Mouse (Mus musculus): ENCODE data around the gene Slc17a8. TPM values are rescaled to one million over a fixed set of nuclear protein-coding genes. Genes with fewer than 3 reads are reported as not detected.

Slc17a8 gene
- polyA plus RNA-seq, 1 experiment from 2014 or later, result 0.58 TPM

DNA sequence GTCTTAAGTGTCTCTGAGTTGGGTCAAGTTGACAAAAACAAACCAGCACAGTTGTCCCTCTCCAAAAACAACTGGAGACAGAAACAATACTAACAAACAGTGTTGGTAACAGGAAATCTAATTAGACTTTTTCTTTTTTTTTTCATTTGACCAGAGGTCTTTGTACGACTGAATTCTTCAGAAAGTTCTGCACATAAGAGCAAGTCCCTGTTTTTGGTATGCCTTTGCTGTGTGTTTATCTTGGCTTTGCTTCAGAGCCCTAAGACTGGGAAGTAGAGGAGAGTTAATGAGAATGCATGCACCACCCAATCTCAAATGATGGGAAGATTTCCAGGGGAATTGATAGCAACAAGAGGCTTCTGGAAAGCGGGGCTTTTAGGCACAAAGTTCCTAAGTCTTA, 74.1 kb downstream of the Slc17a8 start:
- no peaks in the 10 kb centered on the region for H3K27me3 ChIP-seq (ENCODE audit: insufficient read depth, poor library complexity, severe bottlenecking)
- no peak for DNase-seq (ENCODE audit: low spot score)
- peaks cover 4% of the 10 kb centered on the region; the same call in 1 of the 2 replicates for H3K4me1 ChIP-seq (replicated peaks)
- no peak overlapping the region for H3K27ac ChIP-seq
- H3K36me3 ChIP-seq, result no peaks in the 10 kb centered on the region
- H3K4me3 ChIP-seq, result no peak overlapping the region
- no peaks in the 10 kb centered on the region for H3K9me3 ChIP-seq
- WGBS, result 87% methylated on average over 2 of the region's 2 CpGs

DNA sequence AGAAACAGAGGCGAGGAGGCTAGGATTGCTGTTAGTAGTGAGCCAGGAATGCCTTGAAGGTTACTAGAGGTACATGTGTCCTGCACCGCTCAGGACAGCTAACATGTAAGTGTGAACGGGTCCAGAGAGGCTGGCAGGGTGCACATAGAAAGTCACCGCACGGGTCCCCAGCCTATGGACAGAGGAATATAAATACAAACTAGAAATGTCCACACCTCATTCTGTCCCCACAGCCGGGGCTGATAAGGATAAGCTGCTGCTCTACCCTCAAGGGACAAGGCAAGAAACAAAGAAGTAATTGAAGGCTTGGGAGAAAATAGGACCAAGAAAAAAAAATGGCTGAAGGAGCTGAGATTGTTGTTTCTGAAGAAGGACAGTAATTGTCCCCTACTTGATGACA, 77.2 kb downstream of the Slc17a8 start:
- H3K27me3 ChIP-seq (ENCODE audit: insufficient read depth, poor library complexity, severe bottlenecking), result no peaks in the 10 kb centered on the region
- no peaks in the 10 kb centered on the region for H3K36me3 ChIP-seq
- whole genome bisulfite sequencing, result 74% methylated on average over 6 of the region's 6 CpGs
- H3K4me3 ChIP-seq, result no peak overlapping the region
- H3K9me3 ChIP-seq, result no peaks in the 10 kb centered on the region
- DNase-seq (ENCODE audit: low spot score), result no peak
- H3K27ac ChIP-seq, result no peak overlapping the region; the same call in 1 of the 2 replicates
- H3K4me1 ChIP-seq (replicated peaks), result peaks cover 4% of the 10 kb centered on the region; the same call in 1 of the 2 replicates

DNA sequence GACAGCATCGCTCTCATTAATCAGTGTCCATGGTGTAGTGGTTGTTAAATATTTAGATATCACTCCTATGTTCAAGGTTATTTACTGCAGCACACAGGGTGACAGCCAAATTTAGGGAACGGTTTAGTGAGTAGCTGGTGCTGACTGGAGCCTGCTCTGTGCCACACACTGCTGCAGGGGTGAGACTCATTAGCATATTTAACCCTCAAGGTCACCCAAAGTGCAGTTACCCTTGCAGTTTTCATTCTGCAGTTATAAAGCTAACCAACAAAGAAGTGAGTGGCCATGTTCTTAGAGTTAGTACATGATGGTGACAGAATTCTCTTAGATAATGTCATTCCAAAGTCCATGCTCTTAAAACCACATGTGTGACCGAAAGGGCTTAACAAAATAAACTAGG, 78.7 kb downstream of the Slc17a8 start:
- no peak for DNase-seq (ENCODE audit: low spot score)
- no peak overlapping the region for H3K4me3 ChIP-seq
- 88% methylated on average over 3 of the region's 3 CpGs for WGBS
- no peaks in the 10 kb centered on the region for H3K4me1 ChIP-seq (replicated peaks)
- no peaks in the 10 kb centered on the region for H3K9me3 ChIP-seq
- H3K36me3 ChIP-seq, result no peaks in the 10 kb centered on the region
- no peak overlapping the region for H3K27ac ChIP-seq
- H3K27me3 ChIP-seq (ENCODE audit: insufficient read depth, poor library complexity, severe bottlenecking), result no peaks in the 10 kb centered on the region

DNA sequence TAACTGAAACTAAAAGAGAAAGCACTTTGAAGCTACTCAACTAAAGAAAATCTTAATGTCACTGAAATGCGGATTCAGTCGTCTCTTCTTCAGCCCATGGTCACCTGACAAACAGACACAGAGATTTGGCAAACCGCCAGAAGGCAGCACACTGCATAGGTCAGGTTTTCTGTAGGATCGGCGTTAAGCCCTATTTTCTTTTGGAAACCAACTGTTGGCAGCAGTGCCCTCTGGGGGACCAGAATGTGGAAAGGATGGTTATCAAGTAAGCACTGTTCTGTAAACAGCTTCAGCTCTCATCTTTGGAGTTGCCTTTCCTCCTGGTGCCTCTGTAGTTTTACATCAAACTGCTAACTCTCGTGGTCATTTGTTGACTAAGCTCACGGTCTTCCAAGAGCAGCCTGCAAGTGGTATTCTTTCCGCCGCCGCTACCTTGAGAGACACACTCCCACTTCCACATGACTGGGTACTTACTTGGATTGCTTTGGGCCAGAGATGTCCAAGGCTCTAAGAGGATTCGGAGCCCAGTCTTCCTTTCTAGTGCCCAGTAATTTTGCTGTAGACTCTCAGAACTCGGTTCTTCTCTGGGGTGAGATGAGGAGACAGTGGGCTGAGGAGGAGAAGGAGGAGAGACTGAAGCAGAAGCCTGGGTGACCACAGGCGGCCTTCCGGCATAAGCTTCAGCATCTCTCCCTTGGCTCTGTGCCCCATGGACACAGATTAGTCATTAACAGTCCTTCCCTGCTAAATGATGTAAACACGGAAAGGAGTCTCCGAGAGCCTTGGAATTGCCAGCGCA, 87.9 kb downstream of the Slc17a8 start, which contains the start of gene Nr1h4:
Gene Nr1h4 (minus strand): TSS at position 657 of the 799 bp plus-strand sequence.
- Histone ChIP-seq H3K36me3 (no peaks in the 10 kb centered on the region), H3K27me3 (ENCODE audit: insufficient read depth, poor library complexity, severe bottlenecking) (no peaks in the 10 kb centered on the region), H3K4me1 (replicated peaks) (no peaks in the 10 kb centered on the region), H3K27ac (no peak within 1 kb of the TSS), H3K9me3 (no peaks in the 10 kb centered on the region), H3K4me3 (no peak within 1 kb of the TSS)
- no peak for DNase-seq (ENCODE audit: low spot score)
- WGBS, result 88% methylated on average over 17 of the region's 17 CpGs

DNA sequence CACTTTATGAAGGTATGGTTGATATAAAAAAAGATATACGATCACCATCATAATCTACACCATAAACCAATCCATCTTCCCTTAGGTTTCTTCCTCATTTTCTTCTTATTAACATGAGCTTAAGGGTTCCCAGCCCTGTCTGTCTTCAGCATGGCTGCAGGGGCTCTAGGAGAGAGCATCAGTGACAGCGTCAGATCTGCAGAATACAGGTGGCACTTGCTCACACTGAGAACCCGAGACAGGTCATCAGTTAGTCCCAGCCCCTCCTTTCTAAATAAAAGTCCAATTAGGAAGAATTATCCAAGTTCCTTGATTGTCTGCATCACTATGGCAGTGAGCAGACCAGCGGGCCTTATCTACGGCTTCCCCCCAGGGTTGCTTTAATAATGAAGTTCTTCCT, 88.6 kb downstream of the Slc17a8 start:
- no peak overlapping the region for H3K4me3 ChIP-seq
- no peak overlapping the region for H3K27ac ChIP-seq
- 91% methylated on average over 5 of the region's 5 CpGs for WGBS
- no peaks in the 10 kb centered on the region for H3K36me3 ChIP-seq
- no peaks in the 10 kb centered on the region for H3K27me3 ChIP-seq (ENCODE audit: insufficient read depth, poor library complexity, severe bottlenecking)
- DNase-seq (ENCODE audit: low spot score), result no peak
- no peaks in the 10 kb centered on the region for H3K4me1 ChIP-seq (replicated peaks)
- no peaks in the 10 kb centered on the region for H3K9me3 ChIP-seq

DNA sequence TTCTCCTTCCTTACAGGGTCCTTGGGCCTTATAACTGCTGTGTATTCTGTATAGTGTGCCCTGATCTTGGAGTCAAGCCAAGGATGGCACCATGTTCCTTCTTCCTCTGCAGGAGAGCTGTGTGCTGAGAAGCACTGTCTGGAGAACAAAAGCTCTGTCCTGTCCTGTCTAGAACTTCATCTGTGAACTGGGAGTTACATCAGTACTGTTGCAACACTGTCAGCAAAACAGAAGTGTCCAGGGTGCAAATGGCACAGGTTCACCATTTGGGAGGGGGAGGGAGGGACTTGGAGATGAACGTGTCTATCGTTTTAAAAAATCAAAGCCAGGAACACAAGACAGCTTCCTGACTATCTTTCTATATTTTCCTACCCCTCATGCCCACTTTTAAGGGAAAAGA, 89.1 kb downstream of the Slc17a8 start:
- DNase-seq (ENCODE audit: low spot score), result no peak
- Histone ChIP-seq H3K9me3 (no peaks in the 10 kb centered on the region), H3K27me3 (ENCODE audit: insufficient read depth, poor library complexity, severe bottlenecking) (no peaks in the 10 kb centered on the region), H3K27ac (no peak overlapping the region), H3K4me3 (no peak overlapping the region), H3K36me3 (no peaks in the 10 kb centered on the region), H3K4me1 (replicated peaks) (no peaks in the 10 kb centered on the region)
- WGBS, result 91% methylated on average over 2 of the region's 2 CpGs

DNA sequence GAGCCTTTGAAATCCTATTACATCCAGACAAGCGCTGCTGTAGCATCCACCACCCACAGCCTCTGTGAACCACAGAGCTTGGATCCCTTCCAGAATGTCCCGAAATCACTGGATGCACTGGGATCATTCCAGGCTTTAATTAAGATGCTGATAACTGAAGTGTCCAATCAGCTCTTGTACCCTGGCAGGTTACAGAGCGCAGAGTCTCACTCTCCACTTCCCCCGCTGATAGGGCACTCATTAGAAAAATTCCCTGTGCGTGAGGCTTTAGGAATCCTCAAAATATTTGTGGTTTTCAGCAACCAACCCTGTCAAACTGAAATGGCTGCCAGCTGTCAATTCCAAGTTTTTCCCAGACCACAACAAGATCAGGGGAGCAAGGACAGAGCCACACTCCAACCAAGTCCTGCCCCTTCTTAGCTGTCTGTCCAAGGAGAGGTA, 89.8 kb downstream of the Slc17a8 start:
- Histone ChIP-seq H3K9me3 (no peaks in the 10 kb centered on the region), H3K27ac (no peak overlapping the region), H3K27me3 (ENCODE audit: insufficient read depth, poor library complexity, severe bottlenecking) (no peaks in the 10 kb centered on the region), H3K4me1 (replicated peaks) (no peaks in the 10 kb centered on the region), H3K4me3 (no peak overlapping the region), H3K36me3 (no peaks in the 10 kb centered on the region)
- 85% methylated on average over 5 of the region's 5 CpGs for WGBS
- no peak for DNase-seq (ENCODE audit: low spot score)

DNA sequence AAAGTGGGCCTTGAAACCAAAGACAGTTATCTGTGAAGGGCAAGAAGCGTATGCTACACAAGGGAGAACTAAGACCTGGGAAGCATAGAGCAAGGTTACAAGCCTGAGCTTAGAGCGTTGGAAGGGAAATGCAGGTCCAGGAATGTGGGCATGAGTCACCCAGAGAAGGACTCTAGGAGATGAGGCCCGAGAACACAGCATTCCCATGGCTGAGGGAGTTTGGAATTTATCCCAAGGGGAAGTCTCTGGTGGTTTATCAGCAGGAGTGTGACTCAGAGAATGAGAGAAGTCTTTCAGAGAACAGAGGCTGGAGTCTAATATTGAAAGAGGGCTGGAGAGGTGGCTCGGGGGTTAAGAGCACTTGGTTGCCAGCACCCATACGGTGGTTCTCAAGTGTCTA, 94.0 kb downstream of the Slc17a8 start:
- Histone ChIP-seq H3K27me3 (ENCODE audit: insufficient read depth, poor library complexity, severe bottlenecking) (no peaks in the 10 kb centered on the region), H3K36me3 (no peaks in the 10 kb centered on the region), H3K4me1 (replicated peaks) (no peaks in the 10 kb centered on the region), H3K4me3 (no peak overlapping the region), H3K27ac (no peak overlapping the region), H3K9me3 (no peaks in the 10 kb centered on the region)
- 86% methylated on average over 5 of the region's 5 CpGs for WGBS
- DNase-seq (ENCODE audit: low spot score), result no peak

DNA sequence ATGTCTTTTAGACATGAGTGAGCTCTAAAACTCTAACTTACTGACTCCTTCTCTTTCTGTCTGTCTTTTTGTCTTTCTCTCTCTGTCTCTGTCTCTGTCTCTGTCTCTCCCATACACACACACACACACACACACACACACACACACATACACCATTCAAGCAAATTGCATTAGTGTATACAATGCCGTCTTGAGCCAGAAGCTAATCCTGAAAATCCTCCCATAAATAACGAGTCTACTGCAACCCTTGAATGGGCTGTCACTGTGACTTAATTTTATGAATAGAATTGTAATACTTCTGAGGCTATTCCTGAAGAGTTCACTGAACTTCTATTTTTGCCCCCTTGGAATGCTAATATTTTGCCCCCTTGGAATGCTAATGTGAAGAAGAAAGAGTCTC, 95.2 kb downstream of the Slc17a8 start:
- Histone ChIP-seq H3K36me3 (no peaks in the 10 kb centered on the region), H3K27ac (no peak overlapping the region), H3K9me3 (no peaks in the 10 kb centered on the region), H3K4me1 (replicated peaks) (no peaks in the 10 kb centered on the region), H3K27me3 (ENCODE audit: insufficient read depth, poor library complexity, severe bottlenecking) (no peaks in the 10 kb centered on the region), H3K4me3 (no peak overlapping the region)
- DNase-seq (ENCODE audit: low spot score), result no peak
- 81% methylated on average over 2 of the region's 2 CpGs for WGBS

Other genes with a start within 250 kb of the Slc17a8 start
- gene Gas2l3, start 177.3 kb downstream of the Slc17a8 start, polyA plus RNA-seq (2016; fragmentation: Nextera tagmentation; extraction: Ambion mirVana), result 9.7 and 15.7 TPM in 2 replicates
- gene Nr1h4, start 87.7 kb downstream of the Slc17a8 start, polyA plus RNA-seq (2016; fragmentation: Nextera tagmentation; extraction: Ambion mirVana), result not detected in 2 replicates
- gene Scyl2, start 65.0 kb upstream of the Slc17a8 start, polyA plus RNA-seq (2016; fragmentation: Nextera tagmentation; extraction: Ambion mirVana), result 8.3 and 9.9 TPM in 2 replicates
- gene Actr6, start 111.0 kb upstream of the Slc17a8 start, polyA plus RNA-seq (2016; fragmentation: Nextera tagmentation; extraction: Ambion mirVana), result 36.3 and 37.2 TPM in 2 replicates
- gene Uhrf1bp1l, start 123.7 kb upstream of the Slc17a8 start, polyA plus RNA-seq (2016; fragmentation: Nextera tagmentation; extraction: Ambion mirVana), result 27.6 and 28.4 TPM in 2 replicates